Mouse (Mus musculus): ENCODE measurements around the gene Aff2. TPM values are rescaled to one million over a fixed set of nuclear protein-coding genes. Genes with fewer than 3 reads are reported as not detected.

The Aff2 gene
- under 1 TPM; 0.36 to 0.80 (median 0.67) TPM for total RNA-seq (2022)

DNA sequence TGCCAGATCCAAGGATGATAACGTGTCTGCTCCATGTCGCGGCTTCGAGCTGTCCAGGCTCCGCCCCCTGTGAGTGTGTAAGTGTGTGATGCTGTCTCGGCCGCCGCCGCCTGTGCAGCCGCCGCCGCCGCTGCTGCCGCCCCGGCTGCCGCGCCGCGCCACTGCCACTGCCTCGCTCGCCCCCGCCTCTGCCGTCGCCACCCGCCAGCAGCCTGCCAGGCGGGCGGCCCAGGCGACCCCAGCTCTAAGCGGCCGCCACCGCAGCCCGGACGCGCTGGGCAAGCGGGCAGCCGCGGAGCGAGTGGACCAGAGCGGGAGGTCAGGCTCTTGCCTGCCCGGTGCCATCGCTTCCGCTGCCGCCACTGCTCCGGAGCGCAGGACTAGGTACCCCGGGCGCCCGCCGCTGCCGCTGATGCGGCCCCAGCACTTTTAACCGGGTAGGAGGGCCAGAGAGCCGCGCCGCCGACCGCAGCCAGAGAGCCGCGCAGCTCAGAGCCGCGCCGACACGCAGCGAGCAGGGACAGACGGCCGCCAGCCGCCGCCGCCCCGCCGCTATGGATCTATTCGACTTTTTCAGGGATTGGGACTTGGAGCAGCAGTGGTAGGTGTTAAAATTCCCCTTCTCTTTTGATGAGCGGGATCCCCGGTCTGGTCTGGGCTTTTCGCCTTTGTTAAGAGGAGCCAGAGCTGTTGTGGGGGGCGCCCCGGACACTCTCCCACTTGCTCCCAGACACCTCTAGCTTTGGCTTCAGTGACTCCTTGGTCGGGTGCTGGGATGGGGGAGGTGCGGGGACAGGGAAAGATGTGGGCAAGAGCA is at the start of gene Aff2:
TSS of gene Aff2 (plus strand) at position 57 of the 817 bp plus-strand sequence.
- peak in 1 of 2 experiments; percentile 6 for DNase-seq (ENCODE audit: low spot score in 2 of 2)

DNA sequence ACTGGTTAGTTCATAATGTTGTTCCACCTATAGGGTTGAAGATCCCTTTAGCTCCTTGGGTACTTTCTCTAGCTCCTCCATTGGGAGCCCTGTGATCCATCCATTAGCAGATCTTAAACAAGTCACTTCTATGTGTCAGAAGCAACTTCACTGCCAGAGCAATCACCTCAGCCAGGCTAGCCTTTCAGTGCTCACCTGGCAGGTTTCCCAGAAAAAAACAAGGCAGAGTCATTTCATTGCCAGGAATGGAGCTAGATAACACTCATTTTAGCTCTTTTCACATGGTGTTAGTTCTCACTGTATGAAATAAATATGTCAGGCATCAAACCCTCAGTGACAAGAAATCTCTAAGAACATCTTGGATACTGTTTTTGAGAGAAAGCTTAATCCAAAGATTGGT is 22.8 kb upstream of the Aff2 start:
- DNase-seq (ENCODE audit: low spot score in 2 of 2): no peak

DNA sequence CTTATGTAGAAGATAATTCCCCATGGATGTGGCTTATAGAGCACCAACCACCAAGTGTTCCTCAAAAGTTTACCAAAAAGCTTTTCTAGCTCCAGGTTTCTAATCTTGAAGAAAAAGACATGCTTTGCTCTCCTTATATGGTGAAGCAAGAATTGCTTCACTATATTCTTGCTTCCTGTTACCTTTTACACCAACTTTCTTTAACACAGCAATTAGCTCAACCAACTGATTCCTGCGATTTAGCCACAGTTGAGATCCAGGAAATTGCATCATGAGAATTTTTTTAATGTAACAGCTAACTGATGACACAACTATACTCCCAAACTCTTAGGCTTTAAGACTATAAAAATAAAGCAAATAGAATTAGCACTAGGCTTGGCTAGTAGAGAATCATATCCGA is 4.5 kb upstream of the Aff2 start:
- DNase-seq (ENCODE audit: low spot score in 2 of 2): no peak

DNA sequence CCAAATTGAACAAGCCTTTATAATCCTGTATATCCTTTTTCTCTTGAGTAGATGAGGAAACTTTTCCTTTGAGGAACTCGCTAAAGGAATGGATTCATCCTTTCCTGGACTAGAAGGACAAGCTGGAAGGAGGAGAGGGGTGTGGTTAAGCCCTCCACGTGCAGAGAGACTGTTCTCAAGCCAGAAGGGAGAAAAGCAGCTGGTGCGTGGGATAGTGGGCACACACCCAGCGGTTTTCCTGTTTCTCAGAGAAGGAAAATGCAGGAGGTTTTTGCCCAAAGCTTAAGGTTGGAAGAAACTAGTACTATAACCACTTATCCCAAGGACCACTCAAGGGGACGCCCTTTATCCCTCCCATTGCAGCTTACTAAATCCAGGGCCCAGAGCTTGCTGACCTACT is 734 bp upstream of the Aff2 start:
- peak in 1 of 2 experiments; percentile 8 for DNase-seq (ENCODE audit: low spot score in 2 of 2)

DNA sequence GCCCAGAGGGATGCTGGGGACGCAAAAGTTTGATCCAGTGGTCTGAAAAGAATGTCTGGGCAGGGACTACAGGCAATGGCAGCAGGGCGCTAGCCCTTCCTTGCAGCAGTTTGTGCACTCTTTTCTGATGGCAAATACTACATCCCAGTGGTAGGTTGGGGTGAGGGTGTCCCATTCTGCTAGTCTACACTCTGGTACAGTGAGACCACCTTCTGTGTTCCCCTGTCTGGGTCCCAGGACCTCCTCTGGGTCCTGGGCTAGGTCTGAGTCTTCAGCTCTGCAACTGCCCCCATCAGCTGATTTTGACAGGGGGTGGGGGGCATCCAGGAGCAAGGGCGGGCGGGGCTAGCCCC is 233 bp upstream of the Aff2 start:
- DNase-seq (ENCODE audit: low spot score in 2 of 2): no peak

DNA sequence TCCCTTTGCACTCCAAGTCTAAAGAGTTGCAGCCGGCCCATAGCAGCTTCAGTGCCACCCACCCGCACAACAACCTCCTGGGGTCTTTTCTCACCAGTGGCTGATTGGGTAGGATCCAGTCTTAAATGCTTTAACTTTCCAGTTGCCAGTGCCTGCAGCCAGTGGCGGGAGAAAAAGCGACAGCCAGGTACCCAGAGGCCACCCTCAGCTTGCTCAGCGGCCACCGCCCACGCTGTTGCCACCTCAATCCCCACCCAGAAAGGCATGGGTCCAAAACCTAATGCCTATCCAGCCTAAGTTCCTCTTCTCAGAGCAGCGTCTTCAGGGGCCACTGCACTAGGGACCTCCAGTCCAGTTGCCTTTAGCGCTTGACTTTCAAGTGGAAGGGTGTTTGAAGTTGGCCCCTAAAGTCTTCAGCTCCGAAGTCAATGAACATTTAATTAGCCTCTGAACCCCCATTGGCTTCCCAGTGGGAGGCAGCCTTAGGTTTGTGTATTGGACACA is 1.0 kb downstream of the Aff2 start:
- no peak for DNase-seq (ENCODE audit: low spot score in 2 of 2)

DNA sequence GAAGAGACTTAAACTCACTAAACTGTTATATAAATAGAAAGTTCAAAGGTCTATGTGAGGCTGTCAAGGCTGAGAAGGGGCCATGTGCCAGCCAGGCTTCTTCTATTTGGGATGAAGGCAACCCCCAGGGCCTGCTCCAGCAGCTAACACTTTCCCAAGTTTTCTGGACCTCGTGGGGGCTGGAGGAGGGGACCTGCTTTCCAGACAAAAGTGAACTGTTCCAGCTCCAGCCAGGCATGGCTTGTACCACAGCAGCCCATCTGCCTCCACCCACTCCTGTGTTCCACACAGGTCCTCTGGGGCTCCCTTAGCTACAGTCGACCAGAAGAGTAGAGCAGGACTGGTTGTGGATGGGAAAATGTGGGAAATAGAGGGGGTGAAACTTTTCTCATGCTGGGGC is 4.1 kb downstream of the Aff2 start:
- DNase-seq (ENCODE audit: low spot score in 2 of 2): no peak

DNA sequence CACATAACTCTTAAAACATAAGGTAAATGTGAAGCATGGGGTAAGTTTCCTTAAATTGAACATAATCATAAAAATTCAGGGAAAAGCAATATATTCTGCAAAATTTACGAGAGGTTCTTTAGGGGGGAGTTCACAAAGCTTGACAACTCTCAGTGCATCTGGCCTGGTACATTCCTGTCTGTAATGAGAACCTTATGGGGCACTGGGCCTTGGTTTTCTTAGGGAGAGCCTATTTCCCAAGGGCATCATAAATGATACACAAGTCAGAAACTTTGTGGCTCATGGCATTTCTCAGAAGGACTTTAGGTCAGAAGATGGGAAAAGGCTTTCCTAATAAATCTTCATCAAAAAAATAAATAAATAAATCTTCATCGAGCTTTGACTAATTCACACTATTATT is 13.2 kb downstream of the Aff2 start:
- DNase-seq (ENCODE audit: low spot score in 2 of 2): no peak

DNA sequence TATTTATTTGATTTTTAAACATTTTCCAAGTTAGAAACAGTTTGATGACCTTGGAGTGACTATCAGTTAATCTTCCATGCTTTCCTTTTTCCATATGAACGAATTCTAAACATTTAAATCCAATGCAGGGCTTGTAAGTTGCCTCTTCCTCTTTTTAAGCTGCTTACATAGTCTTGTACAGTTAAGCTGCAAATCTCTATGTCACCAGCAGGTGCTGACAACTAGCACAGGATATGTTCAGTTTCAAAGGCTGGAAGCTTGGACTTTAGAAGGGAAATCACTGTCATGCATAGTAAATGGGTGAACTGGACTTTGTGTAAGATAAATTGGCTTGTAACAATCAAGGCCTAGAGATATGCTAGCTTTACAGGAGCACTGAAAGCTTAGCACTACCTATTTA is 29.6 kb downstream of the Aff2 start:
- DNase-seq (ENCODE audit: low spot score in 2 of 2): no peak

DNA sequence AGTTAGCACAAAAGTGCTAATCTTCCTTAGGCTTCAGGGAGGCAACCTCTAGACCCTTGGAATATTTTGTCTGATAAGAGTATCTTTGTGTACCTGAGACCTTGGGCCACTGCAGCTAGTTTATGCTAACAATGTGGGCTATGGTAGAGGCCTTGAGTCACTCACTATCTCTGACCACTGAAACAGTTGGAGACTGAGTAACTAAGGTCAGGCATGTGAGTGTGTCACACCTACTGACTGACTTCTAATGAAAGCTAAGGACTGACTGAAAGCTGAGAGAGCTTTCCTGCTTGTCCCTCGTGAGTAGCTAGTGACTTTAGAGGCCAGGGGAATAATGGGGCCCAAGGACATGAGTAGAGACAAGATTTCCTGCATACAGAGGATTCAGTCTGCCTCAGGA is 54.9 kb downstream of the Aff2 start:
- DNase-seq (ENCODE audit: low spot score in 2 of 2): no peak

DNA sequence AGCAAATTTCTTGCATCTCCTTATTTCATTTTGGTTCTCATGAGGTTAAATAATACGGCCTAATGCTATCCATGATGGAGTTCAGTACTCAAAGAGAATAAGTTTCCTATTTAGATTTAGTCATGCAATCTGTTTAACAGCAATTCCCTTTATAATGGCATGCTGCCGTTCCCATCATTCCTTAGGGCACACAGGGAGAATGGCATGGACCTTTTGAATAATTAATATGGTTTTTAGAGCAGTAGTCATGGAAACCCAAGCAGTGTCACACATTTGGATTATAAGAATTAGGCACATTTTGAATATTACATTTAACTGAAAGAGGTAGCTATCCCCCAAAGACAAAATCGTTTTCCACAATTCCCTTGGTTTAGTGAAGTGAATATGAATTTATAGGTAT is 78.3 kb downstream of the Aff2 start:
- DNase-seq (ENCODE audit: low spot score in 2 of 2): no peak

DNA sequence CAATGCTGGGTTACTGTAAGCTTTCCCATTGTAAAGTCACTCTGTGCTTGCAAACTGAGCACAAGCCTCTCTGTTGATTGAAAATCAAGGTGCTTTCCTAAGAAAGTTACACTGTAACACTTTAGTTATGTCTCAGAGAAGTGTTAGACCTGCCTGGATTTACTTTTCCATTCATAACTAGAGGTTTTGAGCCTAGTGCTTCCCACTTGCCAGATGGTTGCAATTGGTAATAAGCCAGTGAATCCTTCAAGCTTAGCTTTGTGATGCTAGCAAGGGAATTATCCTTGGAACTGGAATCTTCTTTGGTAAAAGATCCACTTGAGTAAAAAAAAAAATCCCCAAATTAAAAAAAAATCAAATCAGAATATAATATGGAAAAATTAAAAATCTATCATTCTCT is 81.8 kb downstream of the Aff2 start:
- DNase-seq (ENCODE audit: low spot score in 2 of 2): no peak

DNA sequence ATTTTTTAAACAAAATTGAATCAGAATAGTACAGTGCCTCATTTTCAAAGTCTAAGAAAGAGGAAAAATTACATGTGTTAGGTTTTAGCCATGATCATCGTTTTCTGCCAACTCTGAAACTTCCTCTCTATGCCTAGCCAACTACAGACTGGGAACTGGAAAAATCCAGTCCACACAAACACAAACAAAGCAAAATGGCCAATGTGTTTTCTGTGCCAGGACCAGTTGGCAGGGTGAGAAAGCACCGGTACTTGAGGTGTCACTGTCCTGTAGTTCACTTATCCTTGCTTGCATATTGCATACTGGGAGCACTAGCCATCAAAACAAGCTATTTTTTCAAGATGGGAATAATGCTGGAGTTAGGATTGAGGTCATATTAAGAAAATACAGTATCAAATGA is 100.8 kb downstream of the Aff2 start:
- no peak for DNase-seq (ENCODE audit: low spot score in 2 of 2)

DNA sequence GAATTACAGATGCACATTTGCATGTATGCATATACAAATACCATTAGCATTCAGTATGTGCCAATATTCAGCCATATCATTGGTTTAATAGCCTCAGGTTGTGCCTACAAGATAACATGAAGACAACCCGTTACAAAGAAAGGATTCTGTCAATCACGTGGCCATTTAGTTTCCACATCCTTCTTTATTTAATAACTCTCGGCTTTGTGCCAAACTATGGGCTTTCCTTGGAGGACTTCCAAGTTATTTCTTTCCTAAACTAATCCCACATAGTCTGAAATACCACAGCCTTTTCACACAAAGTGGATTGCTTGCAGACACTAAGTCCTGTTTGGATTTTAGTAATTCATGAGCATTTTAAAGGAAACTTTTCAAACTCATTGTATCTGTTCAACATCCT is 142.0 kb downstream of the Aff2 start:
- no peak for DNase-seq (ENCODE audit: low spot score in 2 of 2)

DNA sequence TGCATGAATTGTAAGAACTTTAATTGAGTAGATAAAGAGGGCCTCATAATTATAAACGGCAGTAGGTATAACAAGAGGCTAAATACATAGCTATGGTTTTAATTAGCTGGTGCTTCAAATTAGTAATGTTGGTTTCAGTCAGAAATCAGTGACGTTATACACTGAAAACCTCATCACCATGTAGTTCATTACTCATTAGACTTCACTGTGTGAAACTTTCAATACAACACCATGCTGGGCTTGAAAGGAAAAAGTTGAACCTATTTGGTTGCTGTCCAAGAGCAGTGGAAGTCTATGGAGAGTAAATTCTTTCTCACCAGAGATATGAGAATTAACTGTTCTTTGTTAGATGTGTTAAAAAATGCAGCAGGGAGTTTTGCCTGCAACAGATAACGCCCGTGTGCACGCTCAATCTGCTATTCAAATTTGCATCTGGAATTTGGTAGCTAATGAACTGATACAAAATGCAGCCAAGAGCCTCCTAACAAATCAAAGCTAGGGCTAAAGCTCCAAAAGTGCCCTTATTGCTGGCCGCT is 158.0 kb downstream of the Aff2 start:
- no peak for DNase-seq (ENCODE audit: low spot score in 2 of 2)

DNA sequence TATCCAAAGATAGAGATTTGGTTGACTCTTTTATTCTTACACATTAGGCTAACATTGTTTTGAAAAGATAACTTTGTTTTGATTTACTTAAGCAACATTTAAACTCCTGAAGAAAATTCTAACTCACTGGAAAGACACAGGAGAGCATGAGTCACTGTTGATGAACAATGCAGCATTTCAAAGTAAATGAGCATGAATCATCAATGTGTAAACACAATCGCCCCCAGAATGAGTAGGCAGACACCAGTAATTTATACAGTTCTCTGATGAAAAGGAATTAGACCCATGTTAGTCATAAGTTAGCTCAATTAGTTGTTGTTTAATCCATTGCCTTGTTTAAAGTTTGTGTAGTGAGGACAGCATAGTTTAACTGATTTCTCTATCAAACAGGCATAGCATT is 180.7 kb downstream of the Aff2 start:
- DNase-seq (ENCODE audit: low spot score in 2 of 2): no peak

DNA sequence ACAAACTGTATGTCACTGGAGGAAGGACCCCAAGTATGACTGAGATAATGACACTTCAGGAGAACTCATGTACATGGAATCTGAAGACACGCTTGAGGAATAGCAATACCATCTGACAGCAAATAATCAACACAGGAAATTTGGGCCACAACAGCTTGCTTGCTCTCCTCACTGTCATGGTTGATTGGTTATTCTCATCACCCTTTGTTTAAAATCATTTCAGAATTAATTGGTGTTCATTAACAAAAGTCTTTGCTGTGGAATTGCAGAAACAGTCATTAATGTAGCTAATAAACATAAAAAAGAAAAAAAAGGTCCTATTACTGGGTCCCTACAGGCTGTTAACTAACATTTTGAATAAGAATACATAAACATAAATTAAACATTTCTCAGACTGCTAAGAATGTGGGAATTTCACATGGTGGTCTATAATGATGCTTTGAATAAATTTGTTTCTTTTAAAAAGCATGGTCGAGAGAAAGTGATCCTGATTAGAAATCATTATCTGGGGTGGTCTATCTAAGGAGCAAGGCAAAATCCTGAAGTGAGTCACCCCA is 219.9 kb downstream of the Aff2 start:
- no peak for DNase-seq (ENCODE audit: low spot score in 2 of 2)

DNA sequence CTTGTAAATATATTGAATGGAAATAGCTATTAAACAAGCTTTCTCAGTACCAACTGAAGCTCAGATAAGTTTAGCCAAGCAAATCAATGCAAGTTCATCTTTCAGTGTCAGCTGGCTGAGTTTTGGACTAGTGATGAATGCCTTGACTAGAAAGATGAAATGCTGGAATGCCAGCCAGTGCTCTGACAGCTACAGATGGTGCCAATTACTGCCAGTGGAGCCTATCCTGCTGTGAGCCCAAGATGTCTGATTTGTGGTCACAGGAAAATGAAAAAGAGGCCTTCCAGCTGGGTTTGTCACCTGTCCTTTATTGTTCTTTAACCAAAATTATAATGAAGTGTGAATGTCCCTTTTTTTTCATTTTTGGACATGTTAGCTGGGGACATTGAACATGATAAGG is 248.7 kb downstream of the Aff2 start:
- DNase-seq (ENCODE audit: low spot score in 2 of 2): no peak

DNA sequence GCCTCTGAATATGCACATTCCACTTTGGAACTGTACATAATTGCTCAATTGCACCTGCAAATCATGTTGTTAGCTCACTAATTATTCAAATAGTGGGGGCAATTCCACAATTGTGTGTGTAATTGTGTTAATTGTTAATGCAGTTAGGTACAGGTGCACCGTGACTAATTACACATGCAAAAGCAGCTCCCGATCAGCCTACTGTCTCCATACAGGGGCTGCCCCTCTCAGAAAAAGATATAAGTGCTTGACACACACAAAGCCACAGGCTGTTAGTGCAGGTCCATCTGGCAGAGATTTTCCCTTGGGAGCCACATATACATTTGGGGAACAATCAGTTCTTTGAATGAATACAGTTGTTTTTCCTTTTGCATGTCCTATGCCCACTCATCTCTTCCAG is 302.9 kb downstream of the Aff2 start:
- no peak for DNase-seq (ENCODE audit: low spot score in 2 of 2)

DNA sequence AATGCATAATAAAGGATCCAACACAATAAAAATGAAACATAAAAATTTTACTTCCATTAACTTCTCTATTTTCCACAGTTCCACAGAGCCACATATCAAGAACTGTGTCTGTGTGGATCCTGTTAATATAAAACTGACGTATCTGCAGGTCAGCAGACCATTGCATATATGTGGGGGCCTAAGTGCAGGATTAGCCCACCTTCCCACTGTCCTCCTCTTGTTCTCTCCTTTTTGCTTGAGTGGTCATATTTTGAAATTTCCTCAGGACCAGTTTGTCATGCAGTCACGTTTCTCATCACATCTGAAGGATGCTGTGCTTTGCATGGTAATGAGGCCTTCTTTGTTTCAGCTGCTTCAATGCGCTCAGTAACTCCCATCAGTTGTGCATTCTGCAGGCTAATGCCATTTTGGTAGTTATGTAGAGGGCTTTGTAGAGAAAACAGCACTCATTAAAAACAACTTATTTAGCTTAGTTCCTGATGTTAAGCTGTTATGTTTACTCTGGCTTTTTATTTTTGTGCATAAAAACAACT is 306.1 kb downstream of the Aff2 start:
- no peak for DNase-seq (ENCODE audit: low spot score in 2 of 2)

DNA sequence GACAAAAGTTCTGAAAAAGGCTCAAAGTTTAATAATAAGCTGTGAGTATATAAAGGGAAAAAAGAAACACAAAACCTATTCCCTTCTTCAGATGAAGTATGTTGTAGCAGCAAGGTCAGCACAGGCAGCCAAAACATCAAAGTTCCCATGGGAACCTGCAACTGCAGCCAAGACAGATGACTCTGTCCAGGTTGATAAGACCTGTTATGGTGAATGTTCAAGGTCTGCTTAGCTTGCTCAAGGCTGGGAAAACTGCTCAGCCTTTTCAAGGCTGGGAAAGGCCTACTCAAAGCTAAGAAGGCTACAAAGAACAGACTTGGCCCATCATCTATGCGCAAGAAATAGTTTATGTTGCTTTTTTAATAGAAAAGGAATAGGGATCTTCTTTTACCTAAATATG is 315.6 kb downstream of the Aff2 start:
- no peak for DNase-seq (ENCODE audit: low spot score in 2 of 2)

DNA sequence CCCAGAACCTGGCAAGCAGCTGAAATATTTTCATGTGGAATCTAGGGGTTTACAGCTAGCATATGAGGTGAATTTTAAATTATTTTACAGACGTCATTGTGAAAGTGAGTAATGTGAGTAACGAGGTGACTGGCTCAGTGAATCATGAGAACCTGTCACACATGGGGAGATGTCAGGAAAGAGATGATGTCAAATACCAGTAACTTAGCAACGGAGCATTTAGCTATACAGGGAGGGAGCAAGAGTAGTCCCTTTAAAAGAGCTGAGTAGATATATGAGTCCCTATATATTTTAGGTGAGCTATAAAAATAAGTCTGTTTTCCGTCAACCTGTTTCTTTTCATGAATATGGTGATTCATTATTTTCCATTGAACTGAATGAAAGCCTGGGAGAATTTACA is 338.7 kb downstream of the Aff2 start:
- DNase-seq (ENCODE audit: low spot score in 2 of 2): no peak

DNA sequence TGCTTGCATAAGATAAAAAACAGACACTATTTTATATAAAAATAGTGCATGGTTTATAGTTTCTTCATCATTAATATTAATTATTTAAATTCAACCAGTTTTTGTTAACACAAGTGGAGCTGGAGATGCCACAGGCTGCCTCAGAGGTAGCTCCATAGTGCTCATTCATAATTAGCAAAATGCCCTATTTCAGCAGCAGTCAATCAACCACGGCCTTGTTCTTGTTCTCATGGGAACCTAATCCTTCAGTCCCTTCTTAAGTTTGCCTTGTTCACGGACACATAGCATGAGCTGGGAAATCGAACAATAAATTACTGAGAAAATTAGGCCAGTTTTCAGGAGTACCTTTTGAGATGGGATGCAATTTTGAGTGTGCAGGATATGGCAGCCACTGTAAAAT is 378.9 kb downstream of the Aff2 start:
- no peak for DNase-seq (ENCODE audit: low spot score in 2 of 2)

Data from gastrocnemius, adult 8-10 months (tissue).